Mouse (Mus musculus): ENCODE measurements around the gene Cfap99. TPM values are rescaled to one million over a fixed set of nuclear protein-coding genes. Genes with fewer than 3 reads are reported as not detected.

Cfap99 gene
- polyA plus RNA-seq (2014; fragmentation: Illumina TruSeq; extraction: RNeasy Lipid Tissue Mini Kit (QIAGEN cat#74804); ENCODE audit: low read depth, low replicate concordance), result not detected

GRCm38 (mm10) chr5:34288154-34288716, at the start of gene Cfap99, which contains the start of gene Zfyve28:
Gene Cfap99 (plus strand): TSS chr5:34288600.
Gene Zfyve28 (minus strand): TSS chr5:34288449.

GRCm38 (mm10) chr5:34336097-34336774, 47.8 kb downstream of the Cfap99 start, which contains the start of gene Rnf4:
Gene Rnf4 (plus strand): TSS chr5:34336289.

GRCm38 (mm10) chr5:34369341-34370021, 81.1 kb downstream of the Cfap99 start, which contains the start of gene Fam193a:
Gene Fam193a (plus strand): TSS chr5:34369933.

Other genes starting within 250 kb of the Cfap99 start
- 0.19 TPM for gene Poln, start 119.2 kb upstream of the Cfap99 start, polyA plus RNA-seq (2014; fragmentation: Illumina TruSeq; extraction: RNeasy Lipid Tissue Mini Kit (QIAGEN cat#74804); ENCODE audit: low read depth, low replicate concordance)
- gene Haus3, start 119.1 kb upstream of the Cfap99 start, polyA plus RNA-seq (2014; fragmentation: Illumina TruSeq; extraction: RNeasy Lipid Tissue Mini Kit (QIAGEN cat#74804); ENCODE audit: low read depth, low replicate concordance), result 40.8 TPM
- 22.5 TPM for gene Mxd4, start 100.9 kb upstream of the Cfap99 start, polyA plus RNA-seq (2014; fragmentation: Illumina TruSeq; extraction: RNeasy Lipid Tissue Mini Kit (QIAGEN cat#74804); ENCODE audit: low read depth, low replicate concordance)
- gene Zfyve28, start 151 bp upstream of the Cfap99 start, polyA plus RNA-seq (2014; fragmentation: Illumina TruSeq; extraction: RNeasy Lipid Tissue Mini Kit (QIAGEN cat#74804); ENCODE audit: low read depth, low replicate concordance), result not detected
- gene Rnf4, start 47.7 kb downstream of the Cfap99 start, polyA plus RNA-seq (2014; fragmentation: Illumina TruSeq; extraction: RNeasy Lipid Tissue Mini Kit (QIAGEN cat#74804); ENCODE audit: low read depth, low replicate concordance), result 125 TPM
- 23.4 TPM for gene Fam193a, start 81.3 kb downstream of the Cfap99 start, polyA plus RNA-seq (2014; fragmentation: Illumina TruSeq; extraction: RNeasy Lipid Tissue Mini Kit (QIAGEN cat#74804); ENCODE audit: low read depth, low replicate concordance)
- gene Tnip2, start 225.4 kb downstream of the Cfap99 start, polyA plus RNA-seq (2014; fragmentation: Illumina TruSeq; extraction: RNeasy Lipid Tissue Mini Kit (QIAGEN cat#74804); ENCODE audit: low read depth, low replicate concordance), result 11.1 TPM
- gene Sh3bp2, start 237.2 kb downstream of the Cfap99 start, polyA plus RNA-seq (2014; fragmentation: Illumina TruSeq; extraction: RNeasy Lipid Tissue Mini Kit (QIAGEN cat#74804); ENCODE audit: low read depth, low replicate concordance), result 1.1 TPM

All from sigmoid colon, adult 10 weeks (tissue).